Mouse (Mus musculus) bone marrow macrophage, adult 2 months (primary cell): ENCODE data around the gene Liph.

Experiments used
- CTCF ChIP-seq: IDR thresholded peaks from 2 replicates; pipeline ENCODE4 v1.5.1; 2012; ENCODE audit warnings: low read depth, mild to moderate bottlenecking, low read length, moderate library complexity
- POLR2A ChIP-seq: IDR thresholded peaks from 2 replicates; pipeline ENCODE4 v1.6.1; 2012; ENCODE audit warnings: mild to moderate bottlenecking, low read depth, low read length, borderline replicate concordance

DNA sequence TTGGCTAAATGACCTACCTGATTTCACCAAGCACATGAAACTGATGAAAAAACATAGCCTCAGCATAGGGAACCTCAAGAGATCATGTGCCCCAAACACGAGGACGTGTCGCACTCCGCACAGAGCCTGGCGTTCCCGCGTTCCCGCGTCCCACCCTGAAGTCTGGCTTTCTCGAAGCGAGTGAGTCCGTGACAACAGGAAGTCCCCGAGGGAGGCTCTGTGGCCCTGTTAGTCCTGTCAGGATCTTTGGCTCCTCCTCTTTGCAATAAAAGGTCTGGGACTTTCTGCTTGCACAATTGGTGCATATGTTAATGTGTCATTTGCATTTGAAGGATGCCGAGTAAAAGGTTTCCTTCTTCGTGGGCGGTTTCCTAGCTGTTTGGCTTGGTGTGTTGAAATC is at the start of gene Liph:
- TF ChIP-seq CTCF = no peak
- no peak for TF ChIP-seq POLR2A
